Mouse (Mus musculus) kidney, adult 18-20 months (tissue): ENCODE data around the gene Arpp19.

Experiments used
- DNase-seq: peaks from one replicate; pipeline ENCODE4 v3.0.0; 2021

The Arpp19 gene

GRCm38 (mm10) chr9:75040566-75040965, 3.2 kb downstream of the Arpp19 start:
- DNase-seq = no peak

- DNase-seq = no peak
These were observed 4.6 kb downstream of the Arpp19 start for GRCm38 (mm10) chr9:75041840-75042525.

- no peak for DNase-seq
These were observed 5.8 kb downstream of the Arpp19 start for GRCm38 (mm10) chr9:75043191-75043590.

- DNase-seq = no peak
These were observed 9.7 kb downstream of the Arpp19 start for GRCm38 (mm10) chr9:75047079-75047478.

- no peak for DNase-seq
These were observed 11.7 kb downstream of the Arpp19 start for GRCm38 (mm10) chr9:75049100-75049499.

GRCm38 (mm10) chr9:75050003-75050402, 12.6 kb downstream of the Arpp19 start:
- DNase-seq = peak; percentile 57

GRCm38 (mm10) chr9:75051841-75052240, 14.4 kb downstream of the Arpp19 start:
- no peak for DNase-seq

- DNase-seq = no peak
These were observed 17.6 kb downstream of the Arpp19 start for GRCm38 (mm10) chr9:75055046-75055445.

- no peak for DNase-seq
These were observed 27.4 kb downstream of the Arpp19 start for GRCm38 (mm10) chr9:75064678-75065331.

- DNase-seq = no peak
These were observed 33.1 kb downstream of the Arpp19 start, which contains the start of gene Myo5a for GRCm38 (mm10) chr9:75070457-75071028. Myo5a (plus strand) TSS chr9:75071015.

- DNase-seq = peak; percentile 81
These were observed 33.8 kb downstream of the Arpp19 start for GRCm38 (mm10) chr9:75071029-75071705.

GRCm38 (mm10) chr9:75071706-75072192, 34.3 kb downstream of the Arpp19 start:
- DNase-seq = no peak

- no peak for DNase-seq
These were observed 34.9 kb downstream of the Arpp19 start for GRCm38 (mm10) chr9:75072361-75072760.

- no peak for DNase-seq
These were observed 39.8 kb downstream of the Arpp19 start for GRCm38 (mm10) chr9:75077191-75077590.

- no peak for DNase-seq
These were observed 47.9 kb downstream of the Arpp19 start for GRCm38 (mm10) chr9:75085242-75085824.

- DNase-seq = no peak
These were observed 50.4 kb downstream of the Arpp19 start for GRCm38 (mm10) chr9:75087823-75088222.

- no peak for DNase-seq
These were observed 51.9 kb downstream of the Arpp19 start for GRCm38 (mm10) chr9:75089285-75089684.

- no peak for DNase-seq
These were observed 54.7 kb downstream of the Arpp19 start for GRCm38 (mm10) chr9:75092134-75092533.

- DNase-seq = no peak
These were observed 57.3 kb downstream of the Arpp19 start for GRCm38 (mm10) chr9:75094762-75095161.

GRCm38 (mm10) chr9:75098937-75099336, 61.5 kb downstream of the Arpp19 start:
- no peak for DNase-seq

GRCm38 (mm10) chr9:75100157-75100781, 62.9 kb downstream of the Arpp19 start:
- DNase-seq = no peak

GRCm38 (mm10) chr9:75102131-75102530, 64.7 kb downstream of the Arpp19 start:
- no peak for DNase-seq
